Mouse (Mus musculus) mouse trophoblast stem cell (cell line): ENCODE results near the gene Carnmt1.

ENCODE experiments used
- in situ Hi-C, 2 experiments: fragments of 300-500 bp; cut with MseI, MboI; formaldehyde crosslinking; loops; 2 replicates in 1 of 2; 3 replicates in 1 of 2; pipeline ENCODE4 v1.15.1; 2025

The Carnmt1 gene

DNA sequence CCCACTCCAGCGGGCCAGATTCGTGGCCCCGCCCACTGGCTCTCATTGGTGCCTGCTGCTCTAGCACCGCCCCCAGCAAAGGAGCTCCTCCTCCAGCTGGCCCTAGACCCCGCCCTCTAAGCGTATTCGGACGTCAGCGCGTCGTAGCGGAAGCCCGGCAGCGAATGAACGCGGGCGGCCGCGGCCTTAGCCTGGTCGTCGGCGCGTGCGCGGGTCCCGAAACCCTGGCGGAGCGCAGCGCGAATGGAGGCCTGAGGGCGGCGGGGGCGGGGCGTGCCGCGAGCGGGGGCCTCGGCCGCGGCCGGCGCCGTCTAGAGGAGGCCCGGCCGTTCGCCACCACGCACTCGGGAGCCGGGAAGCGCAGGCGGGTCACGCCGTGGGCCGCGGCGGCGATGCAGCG is at the start of gene Carnmt1:
Gene Carnmt1, plus strand, starts transcription at position 157 of the 400 bp plus-strand sequence.
- in situ Hi-C loops: no loop called here

DNA sequence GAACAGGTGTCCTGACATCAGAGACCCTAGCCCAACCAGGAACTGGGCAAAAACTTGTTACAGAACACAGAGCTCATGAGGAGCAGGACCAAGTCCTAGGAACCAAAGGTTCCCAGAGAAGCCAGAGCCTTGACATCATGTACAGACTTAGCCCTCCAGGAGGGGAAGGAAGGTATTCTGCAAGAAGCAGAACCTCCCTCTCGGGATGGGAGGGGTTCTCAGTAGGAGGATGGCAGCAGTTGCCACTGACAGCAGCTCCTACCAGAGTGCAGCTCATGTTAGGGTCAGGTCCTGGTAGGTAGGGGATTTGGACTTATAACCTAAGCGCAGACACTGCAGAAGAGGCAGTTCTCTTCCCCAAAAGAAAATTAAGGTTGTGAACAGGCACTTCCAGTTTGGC is 46.7 kb upstream of the Carnmt1 start:
- in situ Hi-C loops: no loop called here

DNA sequence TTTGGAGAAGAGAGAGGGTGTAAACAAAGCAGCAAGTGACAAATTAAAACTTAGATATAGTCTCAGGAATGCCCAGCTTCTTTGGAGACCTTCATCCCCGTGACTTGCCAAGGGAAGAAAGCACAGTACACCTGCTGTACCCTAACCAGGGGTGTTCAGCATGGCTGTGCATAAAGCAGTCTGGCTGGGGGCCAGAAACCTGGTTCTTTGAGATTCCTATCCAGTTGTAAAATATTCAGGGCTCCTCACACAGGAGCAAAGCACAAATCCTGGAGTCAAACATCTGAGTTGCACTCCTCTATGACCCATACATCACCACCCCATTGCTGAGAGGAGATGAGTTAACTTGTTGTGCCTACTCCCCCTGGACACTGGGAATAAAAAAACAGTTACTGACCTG is 41.0 kb upstream of the Carnmt1 start:
- in situ Hi-C loops: no loop called here

DNA sequence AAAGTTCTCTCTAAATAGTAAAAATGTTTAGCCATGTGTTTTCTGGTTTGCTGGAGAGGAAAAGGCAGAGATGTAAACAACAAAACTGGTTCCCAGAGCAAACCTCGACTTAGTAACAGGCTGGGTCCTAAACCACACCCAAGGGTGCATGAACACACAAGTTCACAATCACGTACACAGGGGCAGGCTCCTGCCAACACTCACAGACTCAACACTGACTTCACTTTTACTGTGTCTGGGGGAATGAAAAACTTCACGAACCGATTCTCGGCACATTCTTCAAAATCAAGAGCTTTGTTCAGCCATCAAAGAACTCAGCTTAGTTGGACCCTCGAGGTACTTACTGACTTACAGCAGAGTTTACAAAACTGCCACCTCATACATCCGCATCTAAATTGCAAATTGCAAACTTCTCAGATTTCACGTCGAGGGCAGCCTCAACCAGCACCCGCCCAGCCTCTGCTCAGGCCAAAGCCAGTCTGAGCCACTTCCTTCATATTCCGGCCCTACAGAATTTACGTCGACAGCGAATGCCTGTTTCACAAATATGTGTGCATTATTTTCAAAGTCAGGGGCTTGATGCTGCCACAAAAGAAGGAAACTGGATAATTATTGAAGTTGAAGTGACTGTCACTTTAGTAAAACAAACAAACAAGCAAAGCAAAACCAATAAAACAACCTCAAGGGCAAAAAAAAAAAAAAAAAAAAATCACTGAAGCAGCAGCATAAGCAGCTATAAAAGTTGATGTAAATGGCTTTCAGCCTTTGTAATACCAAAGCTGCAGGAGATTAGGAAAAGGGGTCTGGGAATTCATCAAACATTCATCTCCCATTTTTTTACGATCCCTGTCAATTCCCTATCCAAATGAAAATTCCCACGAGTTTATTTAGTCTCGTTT is 40.1 kb upstream of the Carnmt1 start:
- in situ Hi-C loops: no loop called here

DNA sequence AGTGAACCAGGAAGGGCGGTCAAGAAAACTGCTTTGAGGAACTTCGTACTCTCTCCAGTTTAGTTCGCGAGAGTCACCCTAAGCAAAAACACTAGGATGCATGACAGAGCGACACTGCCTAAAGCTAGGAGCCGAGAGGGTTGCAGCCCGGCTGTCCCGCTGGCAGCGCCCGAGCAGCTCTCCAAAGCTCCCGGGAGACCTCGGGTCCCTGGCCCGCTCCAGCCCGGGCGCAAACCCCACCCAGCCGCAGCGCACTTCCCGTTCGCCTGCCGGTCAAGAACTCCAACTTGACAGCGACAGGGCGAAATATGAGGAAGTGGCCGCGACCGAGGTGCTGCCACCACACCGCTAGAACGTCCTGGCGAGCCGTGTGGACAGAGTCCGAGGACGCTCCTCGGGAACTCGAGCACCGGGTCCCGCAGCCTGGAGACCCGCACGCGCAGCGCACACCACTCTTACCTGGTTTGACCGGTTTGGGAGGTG is 39.4 kb upstream of the Carnmt1 start:
- in situ Hi-C loops: no loop called here

DNA sequence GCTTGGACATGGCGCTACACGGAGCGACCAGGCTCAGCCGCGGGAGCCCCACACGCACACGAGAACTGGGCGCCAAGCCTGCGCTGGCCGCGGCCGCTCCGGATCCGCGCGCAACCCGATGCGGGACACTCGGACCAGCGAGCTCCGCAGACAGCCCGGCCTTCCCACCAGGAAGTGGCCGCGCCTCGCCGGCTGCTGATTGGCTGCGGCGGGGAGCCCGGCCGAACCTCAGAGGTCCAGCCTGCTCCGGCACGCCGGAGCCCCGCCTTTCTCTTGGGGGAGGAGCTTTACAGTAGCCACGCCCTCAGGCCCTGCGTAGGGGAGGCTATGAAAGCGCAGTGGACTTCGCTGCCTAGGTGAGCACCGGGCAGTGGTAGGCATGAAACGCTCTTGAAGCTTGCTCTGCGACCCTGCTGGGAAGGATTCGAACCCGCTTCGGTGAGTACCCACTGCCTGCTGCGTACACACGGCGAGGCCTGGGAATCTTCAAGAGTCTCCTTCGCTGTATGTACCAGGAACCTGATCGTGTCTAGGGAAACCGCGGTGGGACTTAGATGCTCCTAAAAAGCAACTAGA is 38.8 kb upstream of the Carnmt1 start, which contains the start of the genes Ostf1 and Nmrk1:
Gene Ostf1, minus strand, starts transcription at position 180 of the 576 bp plus-strand sequence.
Gene Nmrk1, plus strand, starts transcription at position 307 of the 576 bp plus-strand sequence.
- in situ Hi-C loops: no loop called here

DNA sequence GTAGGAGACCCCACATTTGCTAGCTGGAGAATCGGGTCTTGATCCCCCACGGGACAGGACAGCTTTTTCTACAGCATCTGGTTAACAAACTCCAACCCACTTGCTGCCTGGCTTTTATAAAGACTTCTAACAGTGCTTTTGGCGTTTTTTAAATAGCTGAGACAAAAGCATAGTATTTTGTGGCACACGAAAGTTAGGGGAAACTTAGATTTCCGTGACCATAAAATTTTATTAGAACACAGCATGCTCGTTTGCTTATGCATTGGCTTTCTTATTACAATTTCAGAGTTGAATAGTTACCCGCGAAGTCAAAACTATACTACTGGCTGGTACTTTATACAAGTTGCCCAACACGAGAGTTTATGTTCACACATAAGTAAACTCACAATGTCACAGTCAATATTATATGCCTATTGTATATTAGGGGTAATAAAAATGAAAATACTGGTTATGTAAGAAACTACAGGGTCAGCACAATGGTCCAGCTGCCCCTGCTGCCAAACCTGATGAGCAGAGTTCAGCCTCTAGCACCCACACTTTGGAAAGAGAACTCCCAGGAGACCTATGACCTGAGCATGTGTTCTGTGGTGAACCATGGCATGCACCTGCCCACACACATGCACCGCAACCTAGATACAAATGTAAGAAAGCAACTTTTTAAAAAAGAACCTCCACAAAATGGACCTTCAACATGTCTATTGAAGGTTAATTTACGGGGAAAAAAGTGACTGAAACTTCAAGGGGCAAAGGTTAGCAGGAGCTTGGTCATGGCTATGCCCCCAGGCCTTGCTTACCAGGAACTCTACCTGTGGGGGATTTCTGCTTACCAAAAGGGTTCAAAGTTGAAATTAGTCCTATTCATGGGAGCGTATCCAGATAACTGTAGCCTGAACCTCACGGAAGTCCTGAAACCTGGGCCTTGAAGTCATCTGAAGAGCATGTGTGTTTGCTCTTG is 38.1 kb upstream of the Carnmt1 start:
- in situ Hi-C loops: no loop called here

DNA sequence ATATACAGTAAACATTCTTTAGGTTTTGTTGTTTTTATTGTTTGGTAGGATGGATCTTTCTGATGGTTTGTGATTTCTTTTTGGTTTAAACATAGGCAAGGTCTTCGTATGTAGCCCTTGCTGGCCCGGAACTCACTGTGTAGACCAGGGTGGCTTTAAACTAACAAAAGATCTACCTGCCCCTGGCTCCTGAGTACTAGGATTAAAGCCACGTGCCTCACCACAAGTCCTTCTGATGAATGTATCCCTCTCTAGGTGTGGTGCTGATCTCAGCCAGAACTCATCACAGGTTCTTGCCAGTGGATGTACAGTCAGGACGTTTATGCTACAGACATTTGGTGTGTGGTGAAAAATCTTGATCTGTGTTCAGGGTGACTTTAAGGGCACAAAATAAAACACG is 32.6 kb upstream of the Carnmt1 start:
- in situ Hi-C loops: no loop called here

DNA sequence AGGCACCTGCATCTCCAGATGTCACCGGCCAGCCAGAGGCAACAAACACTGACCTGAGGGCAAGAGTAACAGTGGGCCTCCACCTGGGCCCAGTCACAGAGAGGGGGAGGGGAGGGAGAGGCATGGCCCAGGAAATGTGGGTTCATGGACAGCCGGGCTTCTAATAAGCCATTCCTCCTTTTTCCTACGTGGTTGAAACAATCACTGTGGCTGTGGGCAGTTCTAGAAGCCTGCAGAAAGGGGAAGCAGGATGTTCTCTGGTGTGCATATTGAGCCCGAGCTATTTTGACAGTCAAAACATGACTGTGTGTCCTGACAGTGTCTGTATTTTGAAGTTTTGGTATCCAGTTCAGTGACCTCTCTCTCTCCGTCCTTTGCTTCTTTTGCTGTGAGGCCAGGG is 31.6 kb upstream of the Carnmt1 start:
- in situ Hi-C loops: no loop called here

DNA sequence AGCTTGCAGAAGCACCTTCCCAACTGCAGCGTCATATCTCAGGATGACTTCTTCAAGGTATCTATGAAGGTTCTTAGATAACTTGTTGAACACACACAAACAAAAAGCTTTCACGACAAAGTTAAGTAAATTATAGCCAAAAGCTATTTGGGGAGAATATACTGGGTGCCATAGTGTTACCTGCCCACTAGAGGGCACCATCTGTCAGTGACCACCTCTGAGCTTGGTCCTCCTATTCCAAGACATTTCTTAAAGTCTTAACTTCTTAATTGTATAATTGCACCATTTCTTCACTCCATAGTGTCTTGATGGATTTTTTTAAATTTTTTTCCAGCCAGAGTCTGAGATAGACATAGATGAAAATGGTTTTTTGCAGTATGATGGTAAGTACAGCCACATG is 31.0 kb upstream of the Carnmt1 start:
- in situ Hi-C loops: no loop called here

DNA sequence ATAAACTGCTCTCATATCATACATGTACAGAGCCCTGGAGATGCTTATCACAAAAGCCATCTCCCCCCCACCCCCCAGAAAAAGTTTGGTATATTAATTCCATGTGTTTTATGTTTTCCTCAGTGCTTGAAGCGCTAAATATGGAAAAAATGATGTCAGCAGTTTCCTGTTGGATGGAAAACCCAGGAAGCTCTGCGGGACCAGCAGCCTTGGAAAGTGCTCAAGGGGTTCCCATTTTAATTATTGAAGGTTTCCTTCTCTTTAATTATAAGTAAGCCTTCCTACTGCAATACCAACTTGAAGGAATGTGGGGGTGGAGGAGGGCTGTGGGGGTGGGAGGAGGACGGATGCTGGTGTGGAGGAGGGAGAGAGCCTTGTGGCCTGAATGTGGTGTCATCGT is 29.6 kb upstream of the Carnmt1 start:
- in situ Hi-C loops: no loop called here

DNA sequence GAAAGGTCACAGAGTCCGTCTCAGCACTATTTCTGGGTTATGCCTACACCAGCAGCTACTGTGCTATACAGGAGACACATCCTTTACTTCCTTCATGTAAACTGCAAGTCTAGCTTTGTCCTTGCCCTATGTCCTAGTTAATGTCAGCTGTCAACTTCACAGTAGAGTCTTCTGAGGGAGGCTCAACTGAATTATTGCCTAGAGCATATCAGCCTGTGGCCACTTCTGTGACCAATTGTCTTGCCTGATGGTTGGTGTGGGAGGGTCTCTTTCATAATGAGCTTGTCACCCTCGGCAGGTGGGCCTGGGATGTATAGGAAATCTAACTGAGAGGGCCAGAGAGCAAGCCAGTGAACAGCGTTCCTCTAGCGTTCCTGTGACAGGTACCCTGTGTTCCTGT is 27.2 kb upstream of the Carnmt1 start:
- in situ Hi-C loops: no loop called here

DNA sequence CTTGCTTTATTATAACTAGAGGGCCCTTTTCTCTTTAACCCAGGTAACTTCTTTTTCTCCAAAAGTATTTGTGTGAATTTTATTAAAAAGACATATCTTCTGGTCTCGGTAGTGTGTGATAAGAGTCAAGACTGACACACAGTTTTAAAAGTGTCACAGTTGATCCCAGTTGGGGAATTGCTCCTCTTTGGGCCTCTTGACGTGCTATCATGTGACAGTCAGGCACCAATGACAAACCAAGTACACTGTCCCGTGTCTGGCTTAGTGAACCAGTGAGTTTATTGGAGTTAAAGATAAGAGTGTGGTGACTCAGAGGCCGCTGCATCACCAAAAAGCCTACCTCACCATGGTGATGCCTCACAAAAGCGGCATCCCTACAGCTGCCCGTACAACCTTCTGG is 26.5 kb upstream of the Carnmt1 start:
- in situ Hi-C loops: no loop called here

DNA sequence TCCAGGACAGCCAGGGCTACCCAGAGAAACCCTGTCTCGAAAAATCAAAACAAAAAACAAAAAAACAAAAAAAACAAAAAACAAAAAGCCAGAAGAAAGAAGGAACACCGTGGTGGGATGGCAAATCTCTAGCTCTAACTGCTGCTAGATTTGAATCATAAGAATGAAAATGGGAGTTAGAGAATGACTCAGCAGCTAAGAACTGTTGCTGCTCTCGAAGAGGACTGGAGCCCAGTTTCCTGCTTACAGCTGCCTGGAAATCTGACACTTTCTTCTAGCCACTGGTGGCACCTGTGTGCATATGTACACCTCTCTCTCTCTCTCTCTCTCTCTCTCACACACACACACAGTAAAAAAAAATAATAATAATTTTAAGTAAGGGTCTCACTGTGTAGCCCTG is 24.2 kb upstream of the Carnmt1 start:
- in situ Hi-C loops: no loop called here

DNA sequence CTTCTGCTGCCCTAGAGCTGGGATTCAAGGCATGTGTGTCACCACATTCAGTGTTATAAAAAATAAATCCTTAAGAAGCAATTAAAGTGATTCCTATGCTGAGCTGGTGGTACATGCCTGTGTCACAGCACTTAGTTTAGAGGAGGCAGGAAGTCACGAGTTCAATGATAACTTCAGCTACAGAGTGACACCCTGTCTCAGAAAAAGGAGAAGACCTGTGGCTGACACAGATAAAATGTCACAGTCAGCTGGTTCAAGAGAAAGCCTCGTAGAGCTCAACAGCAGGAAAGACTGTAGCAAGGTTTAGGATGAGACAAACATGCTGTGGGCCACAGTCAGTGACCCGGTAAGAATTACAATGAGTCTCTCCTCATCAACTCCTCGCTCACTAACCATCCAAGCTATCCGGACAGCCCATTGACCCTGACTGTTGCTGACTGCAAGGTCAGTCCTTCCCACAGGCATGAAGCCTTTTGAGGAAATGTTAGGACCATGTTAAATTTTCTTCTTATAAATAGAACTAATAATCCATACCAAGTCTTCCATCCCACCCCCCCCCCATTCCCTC is 23.6 kb upstream of the Carnmt1 start:
- in situ Hi-C loops: no loop called here

DNA sequence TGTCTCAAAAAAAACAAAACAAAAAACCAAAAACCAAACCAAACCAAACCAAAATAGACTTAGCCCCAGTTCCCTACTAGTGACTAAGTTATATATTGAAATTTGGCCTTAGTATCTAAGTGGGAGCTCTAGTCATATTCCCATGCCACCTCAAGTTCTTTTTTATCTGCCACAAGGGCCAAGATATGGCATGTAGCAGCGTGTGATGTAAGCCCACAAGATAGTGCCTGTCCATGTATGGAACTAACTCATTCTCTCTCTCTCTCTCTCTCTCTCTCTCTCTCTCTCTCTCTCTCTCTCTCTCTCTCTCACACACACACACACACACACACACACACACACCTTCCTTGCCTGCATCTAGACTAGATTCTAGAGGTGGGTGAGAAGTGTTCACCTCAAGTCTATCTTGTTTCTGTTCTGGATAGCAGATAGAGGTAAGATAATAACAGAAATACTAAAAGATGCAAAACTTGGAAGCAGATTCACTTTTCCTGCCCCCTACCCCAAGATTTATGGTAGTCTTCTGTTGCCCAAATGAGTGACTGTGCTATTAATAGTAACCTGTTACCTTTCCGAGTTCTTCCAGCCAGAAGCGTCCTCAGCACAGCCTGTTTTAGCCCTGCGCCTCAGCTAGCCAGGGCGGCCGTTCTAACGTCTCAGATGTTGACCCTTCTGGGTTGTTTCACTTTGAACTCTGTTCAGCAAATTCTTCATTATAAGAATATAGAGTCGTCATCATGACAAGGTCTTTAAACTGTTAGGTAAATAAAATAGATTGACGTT is 22.6 kb upstream of the Carnmt1 start:
- in situ Hi-C loops: no loop called here

DNA sequence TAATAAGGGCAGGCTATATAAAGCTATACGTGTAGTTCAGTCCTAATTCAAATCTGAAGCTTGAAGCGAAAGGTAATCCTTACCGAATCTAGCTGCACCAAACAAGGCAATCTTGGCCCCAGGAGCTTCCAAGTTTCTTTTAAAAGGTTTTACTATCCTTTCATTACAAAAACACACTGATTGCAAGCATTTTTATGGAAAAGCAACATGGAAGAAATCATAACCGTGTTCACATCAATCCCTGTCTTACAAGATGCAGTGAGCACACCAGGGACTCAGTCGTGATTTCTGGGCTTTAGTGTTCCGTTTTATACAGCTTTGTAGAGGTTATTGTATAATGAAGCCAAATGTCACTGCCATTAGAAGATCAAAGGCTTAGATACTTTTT is 22.0 kb upstream of the Carnmt1 start:
- in situ Hi-C loops: no loop called here

DNA sequence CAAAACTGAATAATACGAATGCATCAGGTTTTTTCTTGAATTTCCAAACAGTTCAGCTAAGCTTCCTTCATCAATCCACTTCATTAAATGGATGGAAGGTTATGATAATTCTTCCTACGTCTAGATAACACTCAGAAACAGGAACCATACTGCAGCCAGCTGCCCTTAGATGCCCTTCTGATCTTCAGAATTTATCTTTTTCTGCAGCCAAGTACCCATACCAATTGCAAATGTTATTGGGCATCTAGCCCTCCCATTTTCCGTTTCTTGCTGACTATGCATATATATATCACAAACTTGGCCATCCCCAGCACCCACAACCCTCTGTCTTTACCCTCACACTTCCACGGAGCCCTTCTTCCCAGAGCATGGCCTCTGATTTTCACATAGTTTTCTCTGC is 20.6 kb upstream of the Carnmt1 start:
- in situ Hi-C loops: no loop called here

DNA sequence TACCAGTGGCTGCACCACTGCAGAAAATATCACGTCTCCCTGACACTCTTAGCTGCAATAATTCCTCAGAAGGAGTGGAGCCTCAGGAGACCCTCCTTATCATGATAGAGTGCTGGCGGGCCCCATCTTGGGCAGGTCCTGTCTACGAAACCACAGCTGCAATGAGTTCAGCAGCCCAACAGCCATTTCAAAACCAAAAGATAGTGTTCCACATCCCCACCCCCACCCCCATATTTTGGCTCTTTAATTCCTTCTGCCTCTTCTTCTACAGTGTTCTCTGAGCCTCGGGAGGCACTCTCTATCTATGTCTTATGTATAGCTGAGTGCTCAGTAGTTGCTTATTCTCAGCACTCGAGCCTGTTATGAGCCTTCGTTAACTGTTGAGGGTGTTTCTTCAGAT is 20.1 kb upstream of the Carnmt1 start:
- in situ Hi-C loops: no loop called here

DNA sequence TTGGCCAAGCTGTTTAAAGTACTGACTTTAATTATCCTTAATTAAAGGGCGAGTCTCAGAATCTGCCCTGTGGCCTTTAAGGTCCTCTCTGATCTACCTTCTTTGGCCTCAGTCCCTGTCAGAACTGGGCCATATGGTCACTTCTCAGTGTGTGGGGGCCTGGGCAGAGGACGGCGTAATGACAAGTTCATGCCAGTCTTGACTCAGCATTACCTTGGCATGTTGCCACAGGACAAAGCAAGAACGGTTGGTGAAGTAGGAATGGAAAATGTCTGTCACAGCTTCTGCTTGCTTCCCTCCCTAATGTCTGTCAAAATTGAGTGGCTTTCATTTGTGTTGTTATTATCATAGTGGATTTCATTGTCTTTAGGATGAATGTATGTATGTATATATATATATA is 18.0 kb upstream of the Carnmt1 start:
- in situ Hi-C loops: no loop called here

DNA sequence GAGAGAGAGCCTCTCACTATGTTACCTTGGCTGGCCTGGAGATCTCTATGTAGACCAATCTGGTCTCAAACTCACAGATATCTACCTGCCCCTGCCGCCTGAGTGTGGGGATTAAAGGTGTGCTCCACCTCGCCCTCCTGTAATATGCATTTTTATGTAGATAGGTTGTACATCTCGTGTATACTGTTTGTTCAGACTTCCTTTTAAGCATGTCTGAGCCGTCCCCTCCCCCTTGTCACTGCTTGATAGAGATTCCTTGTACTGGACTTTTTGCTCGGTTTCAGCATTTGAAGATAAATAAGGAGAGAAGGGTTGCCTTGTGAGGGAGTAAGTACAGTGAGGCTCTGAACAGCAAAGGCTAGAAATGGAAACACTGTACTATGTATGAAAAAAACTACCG is 17.5 kb upstream of the Carnmt1 start:
- in situ Hi-C loops: no loop called here
